Mouse (Mus musculus) E14TG2a.4 (cell line): ENCODE measurements at regions not wholly inside any gene's neighbourhood (a gene's known extent, or its start where the extent isn't known, plus 50 kb on each side); places are given as distances from the start of the nearest gene placed in this dataset.

Experiments used
- CTCF ChIP-seq: conservative IDR thresholded peaks from 2 replicates; pipeline ENCODE4 v1.5.1; 2014; ENCODE audit warnings: low read length
- NANOG ChIP-seq: IDR thresholded peaks from 2 replicates; pipeline ENCODE4 v1.6.1; 2014; ENCODE audit warnings: borderline replicate concordance, low read length, mixed read lengths
- POU5F1 ChIP-seq: IDR thresholded peaks from 2 replicates; pipeline ENCODE4 v1.6.1; 2014; ENCODE audit warnings: low read length, borderline replicate concordance

DNA sequence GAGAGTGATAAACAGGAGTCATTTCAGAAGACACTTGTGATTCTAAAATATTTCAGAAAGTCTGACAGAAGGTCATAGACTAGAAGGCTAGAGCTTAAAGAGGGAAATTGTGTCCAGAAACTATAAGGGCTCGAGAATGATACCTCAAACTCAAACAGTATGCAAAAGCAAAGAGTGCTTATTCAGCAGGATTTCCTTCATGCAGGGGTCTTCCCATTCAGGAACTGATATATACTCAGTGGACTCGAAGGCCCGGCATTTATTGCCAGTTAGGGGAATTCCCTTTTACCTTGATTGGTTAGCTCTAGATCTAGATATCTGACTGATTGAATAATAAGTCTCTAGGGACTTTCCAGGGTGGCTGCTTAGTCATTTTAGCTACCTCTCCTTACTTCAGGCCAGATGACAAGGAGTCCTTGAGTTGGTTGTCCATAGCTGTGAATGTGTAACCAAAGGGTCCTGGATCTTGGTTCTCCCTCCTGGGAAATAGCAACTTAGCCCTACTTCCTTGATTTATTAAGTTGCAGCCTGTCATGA lies 312.6 kb upstream of the Gm38303 start:
- TF ChIP-seq CTCF (no peak), NANOG (no peak), POU5F1 (no peak)
